Mouse (Mus musculus) CH12.LX (cell line): ENCODE measurements around the gene Ythdf2. TPM values are rescaled to one million over a fixed set of nuclear protein-coding genes. Genes with fewer than 3 reads are reported as not detected.

Experiments
- DNase-seq: peaks from one replicate; pipeline ENCODE4 v3.0.0-alpha.2; 2013; ENCODE audit errors: extremely low read depth
- H3K27ac ChIP-seq: 2 replicates; pipeline ENCODE4 v1.5.1; 2012; ENCODE audit warnings: low read depth, mild to moderate bottlenecking, control low read depth, moderate library complexity; ENCODE audit not compliant: insufficient read depth
- H3K27me3 ChIP-seq: replicated peaks from 2 replicates; pipeline ENCODE3; 2012; ENCODE audit warnings: inconsistent platforms
- H3K36me3 ChIP-seq, 2 experiments: replicated peaks in 1 of 2; 2 replicates each; pipeline versions ENCODE3 to v1.6.1; 2012; ENCODE audit warnings: inconsistent platforms in 1 of 2, low read length in 1 of 2, mild to moderate bottlenecking in 1 of 2, mixed read lengths in 1 of 2, moderate library complexity in 1 of 2; ENCODE audit not compliant: control insufficient read depth in 1 of 2, insufficient read depth in 1 of 2
- H3K4me1 ChIP-seq, 2 experiments: 2 replicates each; pipeline ENCODE4 v1.6.1; 2012; ENCODE audit warnings: inconsistent platforms in 1 of 2, moderate library complexity in 1 of 2; ENCODE audit not compliant: insufficient read depth in 2 of 2, control insufficient read depth in 1 of 2
- H3K4me2 ChIP-seq: 2 replicates; pipeline ENCODE4 v1.6.1; 2012; ENCODE audit warnings: low read depth, mild to moderate bottlenecking, control low read depth; ENCODE audit not compliant: poor library complexity, insufficient read depth, severe bottlenecking
- H3K4me3 ChIP-seq, 3 experiments: fragments of 150-350 bp in 1 of 3; sonication (generic) in 1 of 3; replicated peaks in 1 of 3; 2 replicates each; pipeline versions ENCODE3 to v1.5.1; 2011 to 2012; ENCODE audit warnings: low read depth in 2 of 3, low read length in 2 of 3, mild to moderate bottlenecking in 2 of 3, moderate library complexity in 2 of 3, control low read depth in 1 of 3, improper control_type of control experiment in 1 of 3, inconsistent platforms in 1 of 3, mixed read lengths in 1 of 3; ENCODE audit not compliant: poor library complexity in 1 of 3
- H3K79me2 ChIP-seq: replicated peaks from 2 replicates; pipeline ENCODE4 v1.6.1; 2012; ENCODE audit warnings: mild to moderate bottlenecking, moderate library complexity; ENCODE audit not compliant: control insufficient read depth, poor library complexity, insufficient read depth, severe bottlenecking; ENCODE audit errors: extremely low read depth
- H3K9ac ChIP-seq: 2 replicates; pipeline ENCODE4 v1.6.1; 2012; ENCODE audit warnings: low read depth, mild to moderate bottlenecking, control low read depth, moderate library complexity; ENCODE audit not compliant: insufficient read depth
- H3K9me3 ChIP-seq: replicated peaks from 2 replicates; pipeline ENCODE3; 2012; ENCODE audit warnings: low read length, inconsistent platforms, mixed read lengths
- BHLHE40 ChIP-seq: IDR thresholded peaks from 2 replicates; pipeline ENCODE4 v1.6.1; 2011; ENCODE audit warnings: mild to moderate bottlenecking, low read depth, low read length, improper control_type of control experiment
- CHD2 ChIP-seq: IDR thresholded peaks from 2 replicates; pipeline ENCODE4 v1.6.1; 2011; ENCODE audit warnings: low read length, improper control_type of control experiment
- CTCF ChIP-seq, 2 experiments: IDR thresholded peaks in 1 of 2; conservative IDR thresholded peaks in 1 of 2; 2 replicates each; pipeline ENCODE4 v1.5.1; 2011 to 2012; ENCODE audit warnings: low read depth in 2 of 2, low read length in 2 of 2, improper control_type of control experiment in 1 of 2, inconsistent platforms in 1 of 2, mild to moderate bottlenecking in 1 of 2, moderate library complexity in 1 of 2
- GABPA ChIP-seq: IDR thresholded peaks from 2 replicates; pipeline ENCODE4 v1.6.1; 2012; ENCODE audit warnings: low read depth, low read length, improper control_type of control experiment, inconsistent platforms; ENCODE audit not compliant: insufficient replicate concordance
- IRF4 ChIP-seq: IDR thresholded peaks from 2 replicates; pipeline ENCODE4 v1.6.1; 2014; ENCODE audit warnings: low read depth, mild to moderate bottlenecking, inconsistent platforms, low read length, improper control_type of control experiment
- MAZ ChIP-seq: IDR thresholded peaks from 2 replicates; pipeline ENCODE4 v1.6.1; 2012; ENCODE audit warnings: low read depth, mild to moderate bottlenecking, inconsistent platforms, low read length, improper control_type of control experiment, moderate library complexity
- MXI1 ChIP-seq: IDR thresholded peaks from 2 replicates; pipeline ENCODE4 v1.6.1; 2011; ENCODE audit warnings: mild to moderate bottlenecking, low read depth, low read length, improper control_type of control experiment
- PAX5 ChIP-seq: IDR thresholded peaks from 2 replicates; pipeline ENCODE4 v1.6.1; 2012; ENCODE audit warnings: low read length, inconsistent platforms, mixed read lengths
- POLR2A ChIP-seq: IDR thresholded peaks from 2 replicates; pipeline ENCODE4 v1.6.1; 2011; ENCODE audit warnings: low read depth, mild to moderate bottlenecking, improper control_type of control experiment, low read length
- POLR2AphosphoS2 ChIP-seq: IDR thresholded peaks from 2 replicates; pipeline ENCODE4 v1.6.1; 2011; ENCODE audit warnings: low read depth, low read length, improper control_type of control experiment
- RAD21 ChIP-seq: IDR thresholded peaks from 2 replicates; pipeline ENCODE4 v1.6.1; 2011; ENCODE audit warnings: low read depth, mild to moderate bottlenecking, low read length, improper control_type of control experiment, moderate library complexity
- SMC3 ChIP-seq: IDR thresholded peaks from 2 replicates; pipeline ENCODE4 v1.6.1; 2011; ENCODE audit warnings: low read depth, low read length, improper control_type of control experiment
- UBTF ChIP-seq: IDR thresholded peaks from 2 replicates; pipeline ENCODE4 v1.6.1; 2012; ENCODE audit warnings: low read depth, mild to moderate bottlenecking, inconsistent platforms, low read length, improper control_type of control experiment, moderate library complexity
- USF1 ChIP-seq: IDR thresholded peaks from 2 replicates; pipeline ENCODE4 v1.6.1; 2014; ENCODE audit warnings: low read depth, mild to moderate bottlenecking, inconsistent platforms, low read length, improper control_type of control experiment
- ZC3H11A ChIP-seq: IDR thresholded peaks from 2 replicates; pipeline ENCODE4 v1.6.1; 2012; ENCODE audit warnings: low read depth, mild to moderate bottlenecking, inconsistent platforms, low read length, improper control_type of control experiment
- ZMIZ1 ChIP-seq: IDR thresholded peaks from 2 replicates; pipeline ENCODE4 v1.6.1; 2012; ENCODE audit warnings: low read depth, mild to moderate bottlenecking, inconsistent platforms, low read length, improper control_type of control experiment
- dilution Hi-C: fragments of 300-500 bp; cut with MboI; formaldehyde crosslinking; loops from 2 replicates; pipeline ENCODE4 v1.14.3; 2020; ENCODE audit warnings: low sequenced_read_pairs; ENCODE audit not compliant: extremely low pct_unique_long_range_greater_than_20kb, extremely low pct_ligation_motif_present
- in situ Hi-C: fragments of 300-500 bp; cut with MboI; formaldehyde crosslinking; loops from 3 replicates; pipeline ENCODE4 v1.14.3; 2019; ENCODE audit warnings: low sequenced_read_pairs, low pct_ligation_motif_present, low pct_unique_long_range_greater_than_20kb, mixed read lengths
- polyA plus RNA-seq: library from polyadenylated mRNA; unstranded; fragments of >175 nt; gene quantifications from 2 replicates; pipeline ENCODE4 v1.2.1, GENCODE M21; 2012; ENCODE audit warnings: low read depth; ENCODE audit not compliant: insufficient read length
- total RNA-seq, 2 experiments: library from RNA; depleted of rRNA; stranded (reverse); fragments of 300-350 nt in 1 of 2; fragments of >200 nt in 1 of 2; gene quantifications; 2 replicates each; pipeline ENCODE4 v1.2.3; 2012 to 2014

The Ythdf2 gene
- total and polyA plus RNA-seq, 3 experiments = 51.6 to 78.3 (median 56.5) TPM

GRCm38 (mm10) chr4:132146201-132146600 is 65.9 kb downstream of the Ythdf2 start:
- peak; percentile 21 for DNase-seq
- dilution Hi-C loops = no loop called here
- H3K27ac ChIP-seq = no peak overlapping the region

GRCm38 (mm10) chr4:132145092-132145491 is 67.0 kb downstream of the Ythdf2 start:
- H3K4me1 ChIP-seq = peaks cover 0 to 13% of the 10 kb centered on the region in 2 experiments; a peak in 1 of 4 replicates
- TF ChIP-seq IRF4 (no peak), MXI1 (no peak), ZC3H11A (no peak), PAX5 (no peak), CHD2 (no peak), USF1 (no peak), SMC3 (no peak), POLR2A (no peak)
- TF ChIP-seq, all 38 proteins: peak for 0
- peaks cover 25% of the 10 kb centered on the region for H3K27me3 ChIP-seq
- H3K9ac ChIP-seq = no peak overlapping the region
- no peak for DNase-seq
- dilution Hi-C loops = no loop called here
- in situ Hi-C loops = no loop called here
- H3K79me2 ChIP-seq = no peaks in the 10 kb centered on the region
- H3K27ac ChIP-seq = no peak overlapping the region
- H3K4me2 ChIP-seq = no peak overlapping the region
- H3K36me3 ChIP-seq = no peaks in the 10 kb centered on the region
- H3K9me3 ChIP-seq = peaks cover 4% of the 10 kb centered on the region
- H3K4me3 ChIP-seq = no peak overlapping the region

More at GRCm38 (mm10) chr4:132146201-132146600, 65.9 kb downstream of the Ythdf2 start:
- TF ChIP-seq GABPA (no peak), UBTF (no peak), ZC3H11A (no peak), SMC3 (peak; percentile 19; the same call in 1 of the 2 replicates), POLR2AphosphoS2 (no peak), MAZ (no peak), USF1 (no peak), BHLHE40 (no peak), CTCF (conservative IDR thresholded peaks at IDR 0.05 in 1 of 2, IDR thresholded peaks at IDR 0.05 in 1 of 2; ENCODE audit: low read depth in 2 of 2, low read length in 2 of 2) (peak in 1 of 2 experiments; percentile 46; a peak in 3 of 4 replicates), RAD21 (peak; percentile 11), ZMIZ1 (no peak)
- Histone ChIP-seq H3K4me2 (no peak overlapping the region), H3K79me2 (no peaks in the 10 kb centered on the region), H3K36me3 (no peaks in the 10 kb centered on the region), H3K4me3 (no peak overlapping the region), H3K9ac (no peak overlapping the region), H3K9me3 (peaks cover 4% of the 10 kb centered on the region), H3K27me3 (peaks cover 14% of the 10 kb centered on the region), H3K4me1 (peaks cover 0 to 13% of the 10 kb centered on the region in 2 experiments; a peak in 1 of 4 replicates)
- in situ Hi-C loops = no loop called here
